Mouse (Mus musculus): ENCODE data around the gene Gm21973.

Gm21973 gene

DNA sequence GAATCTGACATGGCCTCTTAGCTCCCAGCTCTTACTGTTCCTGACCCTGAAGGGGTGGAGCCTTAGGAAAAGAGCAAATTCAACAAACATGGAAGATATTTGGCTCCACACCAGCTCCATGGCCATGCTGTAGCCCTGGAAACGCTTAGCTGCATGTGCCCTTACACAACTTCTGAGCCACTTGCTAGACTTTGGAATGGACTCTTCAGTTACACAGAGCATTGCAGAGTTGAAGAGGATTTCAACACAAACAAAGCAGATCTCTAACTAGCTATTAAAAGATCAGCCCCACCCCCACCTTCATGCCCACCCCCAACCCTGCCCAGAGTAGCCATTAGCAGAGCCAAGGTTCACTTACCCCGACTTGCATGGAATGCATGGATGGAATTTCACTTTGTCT is 74.6 kb downstream of the Gm21973 start:
- no peak for DNase-seq (ENCODE audit: low read depth, low spot score)

DNA sequence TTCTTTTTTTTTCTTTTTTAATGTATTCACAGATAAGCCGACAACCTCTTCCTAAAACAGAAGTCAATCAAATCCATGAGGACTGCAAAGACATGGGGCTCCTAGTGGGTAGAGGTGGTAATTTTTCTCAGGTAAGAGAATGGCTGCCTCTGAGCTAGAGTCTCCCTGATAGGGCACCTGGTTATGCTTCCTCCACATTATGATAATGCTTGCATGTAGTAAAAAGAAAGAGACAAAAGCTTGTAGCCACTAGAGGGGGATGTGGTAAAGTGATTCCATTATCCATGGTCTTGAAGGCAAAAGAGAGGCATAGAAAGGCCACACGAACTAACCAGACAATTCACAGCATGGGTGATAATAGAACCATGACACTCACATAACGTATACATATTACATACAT is 75.2 kb downstream of the Gm21973 start:
- peak; percentile 7 for DNase-seq (ENCODE audit: low read depth, low spot score)

DNA sequence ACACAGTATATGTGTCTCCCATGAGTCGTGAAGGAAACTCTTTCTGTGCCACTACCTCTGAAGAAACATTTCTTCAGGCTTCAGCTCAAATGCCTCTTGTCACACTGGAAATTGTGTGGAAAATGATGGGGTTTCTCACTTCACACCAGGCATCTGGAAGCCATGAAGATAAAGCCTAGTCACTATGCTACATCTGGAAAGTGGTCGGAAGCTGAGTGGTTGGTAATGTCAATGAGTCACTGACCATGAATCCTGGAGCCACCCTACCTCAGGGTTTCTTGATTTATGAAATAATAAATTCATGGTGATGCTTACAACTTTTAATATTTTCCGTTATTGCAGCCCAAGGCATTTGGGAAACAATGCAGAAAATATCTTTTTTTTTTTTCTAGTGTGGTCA is 84.7 kb downstream of the Gm21973 start:
- no peak for DNase-seq (ENCODE audit: low read depth, low spot score)

DNA sequence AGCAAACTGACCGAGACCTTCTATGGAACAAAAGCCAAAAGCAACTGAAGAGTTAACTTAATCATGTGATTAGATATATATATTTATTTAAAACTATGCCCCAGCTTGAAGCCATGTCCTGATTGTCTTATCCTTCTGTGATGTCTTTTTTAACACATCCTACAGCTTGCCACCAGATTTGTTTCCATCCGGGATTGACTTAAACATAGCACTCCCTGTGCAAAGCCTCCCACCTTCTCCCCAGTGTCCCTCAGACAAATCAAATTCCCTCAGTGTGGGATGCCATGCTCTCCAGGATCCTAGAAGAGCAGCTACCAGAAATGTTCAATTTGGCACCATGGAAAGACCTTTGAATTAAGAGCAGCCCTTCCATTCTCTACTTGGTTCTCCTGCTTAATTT is 85.7 kb downstream of the Gm21973 start:
- no peak for DNase-seq (ENCODE audit: low read depth, low spot score)

DNA sequence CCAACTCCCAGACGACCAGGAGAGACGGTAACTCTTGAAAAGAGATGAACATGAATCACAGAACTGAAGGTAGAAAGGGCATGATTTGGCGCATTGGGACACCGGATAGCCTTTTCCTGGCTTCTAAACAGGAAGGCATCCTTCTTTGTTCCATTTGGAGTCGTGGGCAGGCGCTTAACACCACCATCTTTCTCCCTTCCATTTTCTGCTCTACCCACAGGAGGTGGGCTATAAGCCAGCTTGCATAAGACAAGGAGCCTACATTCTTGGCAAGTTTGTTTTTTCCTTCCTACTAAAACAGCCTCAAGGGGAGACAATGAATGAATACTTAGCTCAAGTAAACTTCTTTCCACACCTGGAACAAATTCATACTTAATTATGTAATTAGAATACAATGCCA is 88.5 kb downstream of the Gm21973 start:
- DNase-seq (ENCODE audit: low read depth, low spot score) = no peak

DNA sequence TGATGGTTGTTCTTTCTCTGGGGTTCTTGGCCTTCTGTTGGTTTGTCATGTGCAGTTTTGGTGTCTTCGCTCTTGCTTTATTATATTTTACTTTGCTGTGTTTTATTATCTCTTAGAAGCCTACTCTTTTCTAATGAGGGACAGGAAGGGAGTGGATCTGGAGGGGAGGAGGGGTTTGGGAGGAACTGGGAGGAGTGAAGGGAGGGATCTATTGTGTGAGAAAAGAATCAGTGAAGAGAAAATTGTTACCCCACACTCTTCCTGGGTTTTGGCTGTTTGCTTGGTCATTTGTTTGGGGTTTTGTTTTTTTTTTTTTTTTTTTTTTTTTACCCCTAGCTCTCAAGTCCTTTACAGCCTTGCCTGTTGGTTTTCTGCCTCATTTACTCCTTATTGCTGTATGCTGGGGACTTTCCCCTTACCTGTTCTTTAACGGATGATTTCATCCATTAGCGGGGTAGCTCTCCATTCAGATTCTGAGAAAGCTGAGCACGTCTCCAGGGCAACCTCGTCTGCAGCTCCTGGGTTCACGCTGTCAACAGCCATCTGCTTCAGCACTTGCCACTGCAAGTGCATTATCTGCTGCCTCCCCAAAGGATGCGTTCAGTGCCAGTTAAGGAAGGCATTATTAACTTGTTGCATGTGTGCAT is 96.1 kb downstream of the Gm21973 start:
- no peak for DNase-seq (ENCODE audit: low read depth, low spot score)

DNA sequence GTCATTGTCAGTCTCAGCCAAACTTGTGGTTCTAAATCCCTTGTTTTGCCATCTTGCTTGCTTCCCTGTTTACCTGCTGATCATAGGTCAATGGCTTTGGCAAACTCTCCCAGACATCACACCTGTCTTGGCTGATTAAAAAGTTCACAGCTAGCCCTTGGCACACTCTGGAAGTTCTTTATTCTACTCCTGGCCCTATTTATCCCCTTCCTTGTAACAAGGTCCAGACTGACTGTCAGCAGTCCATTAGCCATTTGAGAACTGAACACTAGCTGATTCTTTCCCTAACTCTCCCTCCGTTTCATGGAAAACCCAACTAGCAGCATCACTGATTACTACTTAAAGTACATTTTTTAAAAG is 96.6 kb downstream of the Gm21973 start:
- DNase-seq (ENCODE audit: low read depth, low spot score) = no peak

Data from CD4-positive, CD25-positive, alpha-beta regulatory T cell, adult 2 months (primary cell).